Mouse (Mus musculus): Measurements from ENCODE around the gene Anks1b. TPM values are rescaled to one million over a fixed set of nuclear protein-coding genes. Genes with fewer than 3 reads are reported as not detected.

The Anks1b gene
- polyA plus RNA-seq, 1 experiment from 2014 or later, result 42.0 TPM

DNA sequence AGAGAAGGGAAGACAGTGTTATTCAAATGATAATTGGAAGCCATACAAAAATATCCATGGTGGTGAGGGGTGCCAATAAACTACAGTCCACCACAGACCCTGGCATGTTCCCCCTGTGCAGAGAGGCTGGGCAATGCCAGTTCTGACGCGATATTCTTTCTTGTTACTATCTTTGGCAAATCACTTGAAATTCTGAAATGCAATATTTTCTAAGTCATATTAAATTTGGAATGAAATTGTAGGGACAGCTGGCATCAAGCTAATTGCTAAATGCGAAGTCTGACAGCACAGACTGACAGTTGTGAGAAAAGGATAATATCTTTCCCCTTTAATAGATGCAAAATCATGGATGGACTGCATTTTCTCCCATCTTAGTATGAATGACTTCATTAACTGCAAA is 103.3 kb downstream of the Anks1b start:
- no peaks in the 10 kb centered on the region for H3K9me3 ChIP-seq
- no peak for ATAC-seq (ENCODE audit: low read depth)

DNA sequence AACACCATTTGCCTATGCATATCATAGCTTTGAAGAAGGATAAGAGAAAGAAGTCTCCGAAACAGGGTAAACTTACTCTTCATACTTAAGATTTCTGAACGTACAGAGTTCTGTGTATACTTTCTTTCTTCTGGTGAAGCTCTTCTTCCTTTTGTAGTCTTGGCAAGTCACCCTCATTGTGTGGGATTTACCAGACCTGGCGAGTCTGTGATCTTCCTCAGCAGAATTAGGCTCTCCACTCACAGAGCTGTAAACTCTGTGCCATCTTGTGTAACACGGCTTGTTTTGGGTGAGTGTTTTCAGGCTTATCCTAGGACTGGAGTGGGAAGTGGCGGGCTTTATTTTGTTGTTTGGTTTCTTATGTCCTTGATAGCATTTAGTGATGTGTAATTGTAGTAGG is 120.9 kb downstream of the Anks1b start:
- 88% methylated on average over 5 of the region's 5 CpGs for WGBS
- Histone ChIP-seq H3K9me3 (no peaks in the 10 kb centered on the region), H3K4me3 (no peak overlapping the region), H3K9ac (no peak overlapping the region), H3K27ac (replicated peaks) (no peak overlapping the region), H3K4me2 (no peak overlapping the region), H3K4me1 (replicated peaks) (no peaks in the 10 kb centered on the region), H3K36me3 (no peaks in the 10 kb centered on the region), H3K27me3 (no peaks in the 10 kb centered on the region)
- no peak for ATAC-seq (ENCODE audit: low read depth)

More for the DNA sequence above, 103.3 kb downstream of the Anks1b start:
- Histone ChIP-seq H3K4me3 (no peak overlapping the region), H3K27me3 (no peaks in the 10 kb centered on the region), H3K4me2 (no peak overlapping the region), H3K9ac (no peak overlapping the region), H3K36me3 (no peaks in the 10 kb centered on the region), H3K27ac (replicated peaks) (no peak overlapping the region), H3K4me1 (replicated peaks) (no peaks in the 10 kb centered on the region)
- 93% methylated on average over 3 of the region's 3 CpGs for WGBS

DNA sequence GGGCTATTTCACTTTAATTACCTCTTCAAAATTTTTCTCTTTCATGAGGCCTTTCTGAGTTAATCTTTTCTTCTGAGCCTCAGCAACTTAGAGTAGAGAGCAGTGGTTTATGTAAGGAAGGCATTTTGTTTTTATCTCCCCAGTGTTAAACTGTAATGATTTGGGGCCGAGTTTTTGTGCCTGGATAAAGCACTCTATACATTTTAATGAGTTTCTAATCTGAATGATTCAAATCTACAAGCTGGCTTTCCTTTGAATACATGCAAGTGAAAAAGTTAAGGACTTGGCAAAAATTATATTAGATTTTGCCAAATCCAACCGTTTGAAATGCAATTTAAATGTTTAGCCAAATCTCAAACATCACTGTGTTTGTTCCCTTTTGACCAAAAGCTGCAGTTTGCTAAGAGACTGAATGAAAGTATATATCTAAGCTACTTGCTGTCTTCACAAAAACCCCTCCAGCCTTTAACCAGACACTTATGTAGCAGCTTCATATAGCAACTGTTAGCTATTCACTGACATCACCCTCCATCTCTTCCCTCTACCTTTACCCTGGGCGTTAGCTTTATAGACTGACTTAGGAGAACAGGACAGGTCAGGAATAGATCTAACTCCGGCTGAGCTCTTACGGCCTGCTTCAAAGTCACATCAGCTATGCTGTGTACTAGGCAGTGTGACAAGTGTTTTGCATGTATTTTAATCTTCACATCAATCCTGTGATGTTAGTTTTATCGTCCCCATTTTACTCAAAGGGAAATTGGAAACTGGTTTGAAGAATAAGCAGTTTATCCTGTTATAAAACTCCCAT is 122.5 kb downstream of the Anks1b start:
- Histone ChIP-seq H3K36me3 (no peaks in the 10 kb centered on the region), H3K9me3 (no peaks in the 10 kb centered on the region), H3K4me3 (no peak overlapping the region), H3K27ac (replicated peaks) (no peak overlapping the region), H3K4me2 (no peak overlapping the region), H3K9ac (no peak overlapping the region), H3K4me1 (replicated peaks) (no peaks in the 10 kb centered on the region), H3K27me3 (no peaks in the 10 kb centered on the region)
- 76% methylated on average over 6 of the region's 6 CpGs for WGBS
- ATAC-seq (ENCODE audit: low read depth), result no peak

DNA sequence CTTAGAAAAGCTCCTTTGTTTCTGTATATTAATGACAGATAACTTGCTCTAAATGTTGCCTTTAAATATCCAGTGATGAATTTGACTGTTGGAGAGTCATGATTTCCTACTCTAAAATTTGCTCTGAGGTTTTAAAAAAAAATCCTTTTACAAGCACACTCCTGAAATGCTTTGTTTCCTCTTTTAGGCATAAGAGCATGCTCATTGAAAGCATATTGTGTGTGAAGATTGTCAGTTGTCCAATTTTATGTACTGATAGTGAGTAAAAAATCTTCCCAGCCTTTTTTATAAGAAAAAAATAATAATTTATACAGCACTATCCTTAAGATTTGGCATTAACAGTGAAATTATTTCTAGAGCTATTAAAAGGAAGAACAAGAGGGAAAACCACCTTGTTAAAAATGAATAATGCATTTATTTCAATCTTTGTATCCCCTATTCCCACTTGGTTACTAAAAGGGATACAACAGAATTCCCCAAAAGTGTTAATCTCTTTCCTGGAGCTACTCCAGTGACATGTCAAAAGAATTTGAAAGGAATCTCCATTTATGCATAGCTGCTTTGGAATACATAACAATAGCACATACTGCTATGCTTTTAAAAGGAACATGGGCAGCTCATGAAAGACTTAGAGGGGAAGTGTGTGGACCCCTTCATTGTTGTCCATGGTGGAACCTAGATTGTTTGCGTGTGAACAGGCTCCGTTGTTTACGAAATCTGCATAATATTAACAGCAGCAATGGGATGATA is 130.8 kb downstream of the Anks1b start:
- Histone ChIP-seq H3K9ac (no peak overlapping the region), H3K27me3 (no peaks in the 10 kb centered on the region), H3K4me1 (replicated peaks) (no peaks in the 10 kb centered on the region), H3K4me2 (no peak overlapping the region), H3K4me3 (no peak overlapping the region), H3K36me3 (no peaks in the 10 kb centered on the region), H3K9me3 (no peaks in the 10 kb centered on the region), H3K27ac (replicated peaks) (no peak overlapping the region)
- WGBS, result 87% methylated on average over 3 of the region's 3 CpGs
- ATAC-seq (ENCODE audit: low read depth), result no peak

DNA sequence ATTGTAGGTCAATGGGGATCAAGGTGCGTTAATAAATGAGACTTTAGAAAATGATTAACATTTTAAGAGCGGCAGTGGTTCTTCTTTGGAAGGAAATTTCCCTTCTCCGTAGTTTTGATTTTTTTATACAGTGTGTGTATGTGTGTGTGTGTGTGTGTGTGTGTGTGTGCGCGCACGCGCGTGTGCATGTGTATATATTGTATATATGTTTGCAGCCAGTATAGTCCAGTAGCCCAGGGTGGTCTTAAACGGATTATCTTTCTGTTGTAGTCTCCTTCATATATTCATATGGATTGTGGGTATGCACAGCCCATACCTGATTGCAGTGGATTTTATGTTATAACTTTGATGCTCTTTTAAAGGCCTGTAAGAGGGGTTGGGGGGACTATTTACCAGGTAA is 131.6 kb downstream of the Anks1b start:
- no peaks in the 10 kb centered on the region for H3K4me1 ChIP-seq (replicated peaks)
- WGBS, result 93% methylated on average over 9 of the region's 9 CpGs
- ATAC-seq (ENCODE audit: low read depth), result no peak
- H3K9me3 ChIP-seq, result no peaks in the 10 kb centered on the region
- no peaks in the 10 kb centered on the region for H3K36me3 ChIP-seq
- H3K27ac ChIP-seq (replicated peaks), result no peak overlapping the region
- no peaks in the 10 kb centered on the region for H3K27me3 ChIP-seq
- no peak overlapping the region for H3K9ac ChIP-seq
- no peak overlapping the region for H3K4me3 ChIP-seq
- H3K4me2 ChIP-seq, result no peak overlapping the region

DNA sequence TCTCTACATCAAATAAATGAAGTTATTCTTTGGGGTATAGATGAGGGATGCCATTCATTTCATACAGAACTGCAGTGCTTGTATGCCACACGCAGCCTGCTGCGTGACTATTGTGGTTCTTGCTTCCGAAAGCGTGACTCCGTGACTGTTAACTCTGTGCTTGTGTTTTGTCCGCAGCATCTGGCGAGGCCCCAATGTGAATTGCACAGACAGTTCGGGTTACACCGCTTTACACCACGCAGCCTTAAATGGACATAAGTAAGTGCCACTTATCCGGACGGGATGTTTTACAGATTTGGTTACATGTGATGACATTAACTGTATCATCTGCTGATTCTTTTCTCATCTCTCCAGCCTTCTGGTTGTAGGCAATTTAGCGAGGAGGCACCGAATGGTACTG is 159.7 kb downstream of the Anks1b start:
- Histone ChIP-seq H3K36me3 (no peaks in the 10 kb centered on the region), H3K4me3 (no peak overlapping the region), H3K27ac (replicated peaks) (no peak overlapping the region), H3K27me3 (no peaks in the 10 kb centered on the region), H3K9ac (no peak overlapping the region), H3K4me1 (replicated peaks) (no peaks in the 10 kb centered on the region; the same call in 1 of the 2 replicates), H3K9me3 (no peaks in the 10 kb centered on the region), H3K4me2 (no peak overlapping the region)
- no peak for ATAC-seq (ENCODE audit: low read depth)
- 76% methylated on average over 14 of the region's 14 CpGs for WGBS

DNA sequence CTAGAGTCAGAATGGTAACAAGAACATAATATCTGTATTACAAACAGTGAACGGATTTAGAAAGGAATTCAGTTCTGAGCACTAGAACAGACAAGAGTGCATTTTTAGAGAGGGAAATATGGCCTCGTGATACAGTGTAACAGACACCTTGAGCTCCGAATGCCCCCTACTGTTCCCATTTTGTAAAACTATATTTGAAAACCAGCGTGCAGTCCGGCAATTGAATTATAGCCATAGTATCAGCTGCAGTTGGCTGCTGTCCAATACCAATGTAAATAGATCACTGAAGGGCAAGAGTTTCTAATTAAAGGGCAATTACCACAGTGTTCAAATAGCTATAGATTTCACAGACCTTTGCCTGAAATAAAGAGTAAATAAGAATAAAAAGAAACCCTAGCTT is 170.0 kb downstream of the Anks1b start:
- Histone ChIP-seq H3K27me3 (no peaks in the 10 kb centered on the region), H3K4me2 (no peak overlapping the region), H3K36me3 (no peaks in the 10 kb centered on the region), H3K9me3 (no peaks in the 10 kb centered on the region), H3K9ac (no peak overlapping the region), H3K4me1 (replicated peaks) (peaks cover 5% of the 10 kb centered on the region; the same call in 1 of the 2 replicates), H3K4me3 (no peak overlapping the region), H3K27ac (replicated peaks) (no peak overlapping the region)
- ATAC-seq (ENCODE audit: low read depth), result peak; percentile 72; the same call in 1 of the 2 replicates
- WGBS, result 20% methylated on average over 5 of the region's 5 CpGs

DNA sequence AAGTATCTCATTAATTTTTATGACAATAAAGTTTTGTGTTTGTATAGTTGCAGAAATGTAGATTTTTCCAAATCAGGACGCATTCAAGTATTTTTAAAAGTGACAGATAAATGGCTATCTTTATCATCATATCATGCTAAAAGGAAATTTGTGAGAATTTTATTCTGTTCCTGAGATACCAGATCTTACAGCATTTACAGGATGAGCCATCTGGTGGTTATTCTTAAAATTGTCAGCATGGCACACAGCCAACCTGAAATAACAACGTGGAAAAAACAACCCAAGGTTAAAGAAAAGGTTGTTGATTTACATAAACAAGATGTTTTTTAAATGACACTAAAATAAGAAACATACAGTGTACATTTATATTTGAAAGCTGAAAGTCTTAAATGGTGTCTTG is 170.5 kb downstream of the Anks1b start:
- Histone ChIP-seq H3K36me3 (no peaks in the 10 kb centered on the region), H3K9ac (no peak overlapping the region), H3K27me3 (no peaks in the 10 kb centered on the region), H3K9me3 (no peaks in the 10 kb centered on the region), H3K4me2 (no peak overlapping the region), H3K4me3 (no peak overlapping the region), H3K4me1 (replicated peaks) (peaks cover 5% of the 10 kb centered on the region; the same call in 1 of the 2 replicates), H3K27ac (replicated peaks) (no peak overlapping the region)
- 48% methylated on average over 2 of the region's 2 CpGs for WGBS
- ATAC-seq (ENCODE audit: low read depth), result no peak

DNA sequence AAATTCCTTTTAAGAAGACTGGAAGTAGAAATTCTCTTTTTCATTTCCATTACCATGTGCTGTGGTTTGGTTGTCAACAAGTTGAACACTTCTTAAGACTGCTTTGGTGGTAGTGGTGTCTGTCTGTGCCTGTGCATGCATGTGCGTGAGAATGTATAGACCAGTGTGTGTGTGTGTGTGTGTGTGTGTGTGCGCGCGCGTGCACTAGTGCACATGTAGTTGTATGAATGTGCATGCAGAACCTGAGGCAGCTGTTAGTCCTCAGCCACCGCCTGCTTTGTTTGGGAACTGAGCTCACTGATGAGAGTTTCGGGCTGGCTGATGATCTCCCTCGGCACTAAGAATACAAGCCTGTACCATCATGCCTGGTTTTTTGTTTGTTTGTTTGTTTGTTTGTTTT is 170.9 kb downstream of the Anks1b start:
- H3K4me1 ChIP-seq (replicated peaks), result peaks cover 5% of the 10 kb centered on the region; the same call in 1 of the 2 replicates
- no peak overlapping the region for H3K4me2 ChIP-seq
- H3K9me3 ChIP-seq, result no peaks in the 10 kb centered on the region
- H3K4me3 ChIP-seq, result no peak overlapping the region
- H3K27ac ChIP-seq (replicated peaks), result no peak overlapping the region
- no peaks in the 10 kb centered on the region for H3K36me3 ChIP-seq
- peak; percentile 69; the same call in 1 of the 2 replicates for ATAC-seq (ENCODE audit: low read depth)
- no peaks in the 10 kb centered on the region for H3K27me3 ChIP-seq
- no peak overlapping the region for H3K9ac ChIP-seq
- WGBS, result 91% methylated on average over 8 of the region's 8 CpGs

DNA sequence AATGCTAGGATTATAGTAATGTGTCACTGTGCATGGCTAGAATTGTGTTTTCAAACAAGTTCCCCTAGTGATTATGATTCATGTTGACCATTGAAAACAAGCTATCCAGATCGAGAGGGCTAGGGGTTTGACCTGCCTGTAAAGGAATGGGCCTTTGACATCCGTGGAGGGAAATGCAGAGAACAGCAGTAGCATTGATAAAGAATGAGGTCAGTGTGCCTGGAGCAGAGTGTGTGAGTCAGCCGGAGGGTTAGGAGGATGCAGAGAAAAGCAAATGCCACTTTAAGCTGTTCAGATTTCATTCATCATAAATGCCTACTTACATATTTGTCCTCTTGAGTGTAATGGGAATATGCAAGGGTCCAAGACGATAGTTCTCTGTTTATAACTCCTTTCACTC is 195.3 kb downstream of the Anks1b start:
- no peak for ATAC-seq (ENCODE audit: low read depth)
- no peaks in the 10 kb centered on the region for H3K27me3 ChIP-seq
- H3K9ac ChIP-seq, result no peak overlapping the region
- H3K4me1 ChIP-seq (replicated peaks), result no peaks in the 10 kb centered on the region
- no peaks in the 10 kb centered on the region for H3K9me3 ChIP-seq
- no peak overlapping the region for H3K27ac ChIP-seq (replicated peaks)
- 60% methylated on average over 4 of the region's 4 CpGs for WGBS
- H3K4me2 ChIP-seq, result no peak overlapping the region
- no peaks in the 10 kb centered on the region for H3K36me3 ChIP-seq
- H3K4me3 ChIP-seq, result no peak overlapping the region

DNA sequence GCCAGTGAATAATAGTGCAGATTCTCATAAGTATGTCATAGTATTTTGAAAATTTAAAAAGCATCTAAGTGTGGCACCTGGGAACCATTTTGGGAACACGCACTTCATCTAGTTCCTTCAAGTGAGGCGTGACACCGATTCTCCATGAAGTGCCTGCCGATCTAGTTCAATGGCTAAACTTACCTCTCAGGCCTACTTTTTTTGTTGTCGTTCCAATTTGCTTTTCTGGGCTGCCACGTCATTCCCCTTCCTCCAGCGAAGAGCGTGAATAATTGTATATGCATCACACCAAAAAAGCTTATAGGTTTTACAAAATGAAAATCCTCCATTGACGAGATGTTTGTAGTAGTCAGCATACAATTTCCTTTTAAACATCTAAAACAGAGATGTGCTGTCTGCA is 204.6 kb downstream of the Anks1b start:
- Histone ChIP-seq H3K4me1 (replicated peaks) (no peaks in the 10 kb centered on the region), H3K27ac (replicated peaks) (no peak overlapping the region), H3K4me3 (no peak overlapping the region), H3K27me3 (no peaks in the 10 kb centered on the region), H3K9me3 (no peaks in the 10 kb centered on the region), H3K9ac (no peak overlapping the region), H3K36me3 (no peaks in the 10 kb centered on the region), H3K4me2 (no peak overlapping the region)
- no peak for ATAC-seq (ENCODE audit: low read depth)
- 90% methylated on average over 9 of the region's 9 CpGs for WGBS

DNA sequence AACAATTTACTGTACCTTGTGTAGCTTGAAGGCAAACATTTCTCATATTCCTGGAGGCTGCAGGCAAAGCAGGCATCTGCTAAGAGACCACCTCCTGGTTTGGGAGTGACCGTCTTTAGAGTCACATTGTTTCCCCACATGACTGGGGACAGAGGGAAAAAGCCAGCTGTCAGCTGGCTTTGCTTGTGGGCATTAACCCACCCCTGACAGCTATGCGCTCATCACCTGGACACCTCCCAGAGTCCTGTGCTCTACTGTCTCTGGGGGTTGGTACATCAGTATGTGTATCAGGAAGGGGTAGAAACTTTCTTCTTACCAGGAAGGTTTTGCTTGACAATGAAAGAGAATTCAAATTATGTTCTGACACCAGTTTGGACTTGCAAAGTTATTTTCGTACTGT is 207.8 kb downstream of the Anks1b start:
- 53% methylated on average over 3 of the region's 3 CpGs for WGBS

More for the DNA sequence above, 207.8 kb downstream of the Anks1b start:
- Histone ChIP-seq H3K4me1 (replicated peaks) (no peaks in the 10 kb centered on the region), H3K27ac (replicated peaks) (no peak overlapping the region), H3K4me3 (no peak overlapping the region), H3K9me3 (no peaks in the 10 kb centered on the region), H3K4me2 (no peak overlapping the region), H3K27me3 (no peaks in the 10 kb centered on the region), H3K9ac (no peak overlapping the region), H3K36me3 (no peaks in the 10 kb centered on the region)
- no peak for ATAC-seq (ENCODE audit: low read depth)

Measured in neural tube, embryonic 13.5 days (tissue).